Mouse (Mus musculus) heart, embryonic 11.5 days (tissue): ENCODE results near the gene Tssk2. TPM values are rescaled to one million over a fixed set of nuclear protein-coding genes. Genes with fewer than 3 reads are reported as not detected.
A peak's percentile ranks its signal among the peaks of the same experiment; 100 is the strongest.

ENCODE experiments used
- ATAC-seq: fragments of 200-750 bp; cut with Nextera tagmentation; replicated peaks from 2 replicates; pipeline ENCODE4 v1.8.0; 2017; ENCODE audit warnings: moderate library complexity; ENCODE audit not compliant: insufficient number of reproducible peaks, low FRiP score, low TSS enrichment
- H3K27ac ChIP-seq: fragments of 300-500 bp; sonication (generic); 2 replicates; pipeline ENCODE4 v1.5.1; 2014; ENCODE audit warnings: mild to moderate bottlenecking, low read depth, low read length
- H3K27me3 ChIP-seq: fragments of 300-500 bp; sonication (generic); 2 replicates; pipeline ENCODE4 v1.6.1; 2014; ENCODE audit warnings: mild to moderate bottlenecking, low read length, mixed read lengths; ENCODE audit not compliant: control insufficient read depth, insufficient read depth
- H3K36me3 ChIP-seq: fragments of 300-500 bp; sonication (generic); 2 replicates; pipeline ENCODE4 v1.6.1; 2014; ENCODE audit warnings: mild to moderate bottlenecking, low read length, moderate library complexity, mixed read lengths; ENCODE audit not compliant: control insufficient read depth, insufficient read depth
- H3K4me1 ChIP-seq: fragments of 300-500 bp; sonication (generic); 2 replicates; pipeline ENCODE4 v1.6.1; 2014; ENCODE audit warnings: low read length; ENCODE audit not compliant: control insufficient read depth, insufficient read depth
- H3K4me2 ChIP-seq: fragments of 300-500 bp; sonication (generic); 2 replicates; pipeline ENCODE4 v1.6.1; 2014; ENCODE audit warnings: mild to moderate bottlenecking, moderate library complexity
- H3K4me3 ChIP-seq: fragments of 300-500 bp; sonication (generic); 2 replicates; pipeline ENCODE4 v1.5.1; 2014; ENCODE audit warnings: low read depth, low read length
- H3K9ac ChIP-seq: fragments of 300-500 bp; sonication (generic); 2 replicates; pipeline ENCODE4 v1.6.1; 2014; ENCODE audit warnings: mild to moderate bottlenecking, low read depth, low read length, moderate library complexity
- H3K9me3 ChIP-seq: fragments of 300-500 bp; sonication (generic); replicated peaks from 2 replicates; pipeline ENCODE4 v1.6.1; 2016; ENCODE audit warnings: low read length; ENCODE audit not compliant: control insufficient read depth
- WGBS: fragments of 180-500 bp; shearing (Covaris S2); extraction: QIAGEN DNeasy Blood & Tissue Kit; methylation state at CpG from one replicate; pipeline ENCODE4 v1.1.7; 2014; ENCODE audit not compliant: insufficient replicate concordance; 5-methylcytosine and 5-hydroxymethylcytosine counted together
- polyA plus RNA-seq: library from polyadenylated mRNA; unstranded; fragments of >200 nt; fragmentation: Nextera tagmentation; extraction: Ambion mirVana; gene quantifications from 2 replicates; pipeline ENCODE4 v1.2.1, GENCODE M21; 2014

Tssk2 gene
- polyA plus RNA-seq, 1 experiment from 2014 or later, result 0.11 TPM

DNA sequence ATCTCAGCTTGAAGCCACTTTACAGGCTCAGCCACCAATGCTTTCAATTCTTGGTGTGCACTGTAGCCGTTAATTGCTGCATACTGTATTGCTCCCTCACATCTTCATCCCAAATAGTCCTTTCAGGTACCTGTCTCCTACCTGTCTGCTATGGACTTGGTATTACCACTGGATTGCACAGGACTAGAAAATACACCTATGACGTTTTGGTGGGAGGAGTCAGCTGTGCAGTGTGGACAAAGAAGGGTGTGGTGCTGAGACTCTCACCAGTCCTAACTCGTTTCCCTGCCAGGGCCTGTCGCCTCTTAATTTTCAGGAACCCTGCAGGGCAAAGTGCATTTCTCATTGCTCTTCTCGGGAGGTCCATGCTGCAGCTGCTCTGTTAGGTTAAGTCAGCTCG, 32.7 kb upstream of the Tssk2 start:
- H3K36me3 ChIP-seq, result 0 out of 2 replicates have a peak, but pooled peaks cover 3% of the 10 kb centered on the region
- no peak overlapping the region for H3K27ac ChIP-seq
- no peak overlapping the region for H3K4me2 ChIP-seq
- no peak for ATAC-seq
- no peaks in the 10 kb centered on the region for H3K4me1 ChIP-seq
- 76% methylated on average over 6 of the region's 6 CpGs for WGBS
- H3K9ac ChIP-seq, result no peak overlapping the region
- no peak overlapping the region for H3K4me3 ChIP-seq
- no peaks in the 10 kb centered on the region for H3K9me3 ChIP-seq
- H3K27me3 ChIP-seq, result no peaks in the 10 kb centered on the region

- Histone ChIP-seq H3K27me3 (no peaks in the 10 kb centered on the region), H3K4me1 (peaks cover 39% of the 10 kb centered on the region), H3K9me3 (no peaks in the 10 kb centered on the region), H3K27ac (no peak overlapping the region), H3K4me3 (no peak overlapping the region), H3K4me2 (no peak overlapping the region), H3K9ac (no peak overlapping the region), H3K36me3 (0 out of 2 replicates have a peak, but pooled peaks cover 3% of the 10 kb centered on the region)
- ATAC-seq, result no peak
- 34% methylated on average over 5 of the region's 5 CpGs for WGBS
Observed at GRCm38 (mm10) chr16:17871248-17871647, 27.2 kb upstream of the Tssk2 start.

DNA sequence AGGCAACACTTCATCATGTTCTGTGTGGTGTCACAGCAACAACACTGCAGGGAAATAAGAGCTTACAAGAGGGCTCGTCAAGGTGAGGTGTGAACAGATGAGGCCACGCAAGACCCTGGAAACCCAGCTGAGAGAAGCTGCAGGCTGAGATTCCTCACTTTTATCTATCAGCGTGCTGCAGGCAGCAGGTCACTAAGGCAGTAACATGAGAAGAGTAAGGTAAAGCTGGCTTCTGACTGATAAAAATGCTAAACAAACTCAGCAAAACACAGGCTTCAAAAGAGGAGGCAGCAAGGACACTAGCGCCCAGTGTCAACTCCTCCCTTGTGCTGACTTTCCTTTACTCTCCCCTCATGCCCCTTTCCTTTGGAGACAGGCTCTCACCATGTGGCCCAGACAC, 25.4 kb upstream of the Tssk2 start:
- Histone ChIP-seq H3K4me1 (peaks cover 39% of the 10 kb centered on the region), H3K36me3 (0 out of 2 replicates have a peak, but pooled peaks cover 3% of the 10 kb centered on the region), H3K4me3 (no peak overlapping the region), H3K4me2 (no peak overlapping the region), H3K27ac (peak overlapping the region; percentile 43; the same call in 1 of the 2 replicates), H3K9me3 (no peaks in the 10 kb centered on the region), H3K9ac (no peak overlapping the region), H3K27me3 (no peaks in the 10 kb centered on the region)
- ATAC-seq, result no peak
- 13% methylated on average over 4 of the region's 4 CpGs for WGBS

DNA sequence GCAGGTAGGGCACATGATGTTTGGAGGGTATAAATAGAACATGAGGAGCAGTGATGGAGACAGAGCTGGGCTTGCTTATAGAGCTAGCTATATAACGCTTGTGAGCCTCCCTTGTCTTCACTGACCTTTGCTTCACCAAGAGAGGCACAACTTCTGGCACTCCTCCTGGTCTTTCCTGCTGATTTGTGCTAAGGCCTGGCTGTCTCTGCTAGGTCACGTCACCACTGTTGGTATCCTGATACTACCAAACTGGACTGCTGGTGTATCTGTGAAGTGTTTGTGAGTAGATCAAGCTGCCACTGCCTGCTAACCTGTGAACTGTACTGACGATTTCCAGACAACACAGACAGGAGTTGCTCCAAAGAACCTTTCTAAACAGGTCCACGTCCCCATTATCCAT, 23.3 kb upstream of the Tssk2 start:
- H3K9me3 ChIP-seq, result no peaks in the 10 kb centered on the region
- peaks cover 39% of the 10 kb centered on the region for H3K4me1 ChIP-seq
- 0 out of 2 replicates have a peak, but pooled peaks cover under 1% of the 10 kb centered on the region for H3K36me3 ChIP-seq
- no peak overlapping the region for H3K4me2 ChIP-seq
- H3K4me3 ChIP-seq, result no peak overlapping the region
- 36% methylated on average over 4 of the region's 4 CpGs for WGBS
- no peak for ATAC-seq
- peak overlapping the region; percentile 51 for H3K27ac ChIP-seq
- H3K9ac ChIP-seq, result no peak overlapping the region
- no peaks in the 10 kb centered on the region for H3K27me3 ChIP-seq

DNA sequence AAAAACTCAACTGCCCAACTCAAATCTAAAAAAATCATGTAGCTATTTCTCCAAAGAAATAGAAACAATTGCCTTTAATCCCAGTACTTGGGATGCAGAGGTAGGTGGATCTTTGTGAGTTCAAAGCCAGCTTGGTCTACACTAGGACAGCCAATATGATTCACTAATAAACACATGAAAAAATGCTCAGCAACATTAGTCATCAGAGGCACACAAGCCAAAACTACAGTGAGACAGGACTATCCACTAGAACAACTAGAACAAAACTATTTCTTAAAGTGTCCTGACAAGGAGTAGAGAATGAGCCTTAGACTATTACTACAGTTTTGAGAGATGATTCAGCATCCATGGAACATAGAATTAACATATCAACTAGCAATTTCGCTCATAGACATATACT, 22.3 kb upstream of the Tssk2 start:
- no peak overlapping the region for H3K4me3 ChIP-seq
- no peaks in the 10 kb centered on the region for H3K27me3 ChIP-seq
- peaks cover 39% of the 10 kb centered on the region for H3K4me1 ChIP-seq
- H3K9me3 ChIP-seq, result no peaks in the 10 kb centered on the region
- H3K36me3 ChIP-seq, result no peaks in the 10 kb centered on the region
- WGBS, result 85% methylated on average over 1 of the region's 1 CpGs
- no peak overlapping the region for H3K4me2 ChIP-seq
- no peak for ATAC-seq
- no peak overlapping the region for H3K9ac ChIP-seq
- H3K27ac ChIP-seq, result no peak overlapping the region

DNA sequence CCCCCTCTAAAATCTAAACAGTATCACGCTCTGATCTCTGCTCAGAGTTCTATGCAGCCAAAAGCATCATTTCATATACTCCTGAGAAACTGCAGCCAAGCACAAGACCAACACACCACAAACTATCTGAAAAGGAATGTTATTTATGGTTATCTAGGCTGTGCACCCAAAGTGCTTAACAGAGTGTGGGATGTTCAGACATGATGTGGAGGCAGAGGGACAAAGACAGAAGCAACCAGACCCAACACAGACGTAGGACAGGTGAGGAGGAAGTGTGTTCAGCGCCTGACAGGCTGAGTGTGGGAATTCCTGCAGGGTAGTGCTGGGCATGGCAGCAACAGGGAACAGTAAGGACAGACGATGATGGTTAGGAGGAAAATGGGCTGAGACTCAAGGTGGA, 18.9 kb upstream of the Tssk2 start:
- peaks cover 14% of the 10 kb centered on the region for H3K4me1 ChIP-seq
- H3K4me2 ChIP-seq, result no peak overlapping the region
- H3K36me3 ChIP-seq, result 0 out of 2 replicates have a peak, but pooled peaks cover 2% of the 10 kb centered on the region
- no peak overlapping the region for H3K27ac ChIP-seq
- 83% methylated on average over 4 of the region's 4 CpGs for WGBS
- H3K9me3 ChIP-seq, result no peaks in the 10 kb centered on the region
- no peak overlapping the region for H3K9ac ChIP-seq
- H3K27me3 ChIP-seq, result no peaks in the 10 kb centered on the region
- no peak overlapping the region for H3K4me3 ChIP-seq
- no peak for ATAC-seq

- Histone ChIP-seq H3K36me3 (0 out of 2 replicates have a peak, but pooled peaks cover 2% of the 10 kb centered on the region), H3K9me3 (no peaks in the 10 kb centered on the region), H3K4me3 (no peak overlapping the region), H3K9ac (no peak overlapping the region), H3K27me3 (no peaks in the 10 kb centered on the region), H3K4me1 (peaks cover 7% of the 10 kb centered on the region; the same call in 1 of the 2 replicates), H3K4me2 (no peak overlapping the region), H3K27ac (no peak overlapping the region)
- ATAC-seq, result no peak
Observed at GRCm38 (mm10) chr16:17882196-17882595, 16.2 kb upstream of the Tssk2 start.

GRCm38 (mm10) chr16:17884116-17884515, 14.3 kb upstream of the Tssk2 start:
- ATAC-seq, result no peak
- WGBS, result 54% methylated on average over 6 of the region's 6 CpGs
- no peak overlapping the region for H3K9ac ChIP-seq
- peaks cover 7% of the 10 kb centered on the region; the same call in 1 of the 2 replicates for H3K4me1 ChIP-seq
- no peak overlapping the region for H3K27ac ChIP-seq
- H3K4me2 ChIP-seq, result no peak overlapping the region
- H3K4me3 ChIP-seq, result no peak overlapping the region
- 0 out of 2 replicates have a peak, but pooled peaks cover 2% of the 10 kb centered on the region for H3K36me3 ChIP-seq
- no peaks in the 10 kb centered on the region for H3K27me3 ChIP-seq
- H3K9me3 ChIP-seq, result no peaks in the 10 kb centered on the region

GRCm38 (mm10) chr16:17889689-17890341, 8.6 kb upstream of the Tssk2 start:
- Histone ChIP-seq H3K36me3 (no peaks in the 10 kb centered on the region), H3K9ac (peak overlapping the region; percentile 95; the same call in 1 of the 2 replicates), H3K27me3 (no peaks in the 10 kb centered on the region), H3K4me3 (peak overlapping the region; percentile 83), H3K4me2 (peak overlapping the region; percentile 84), H3K4me1 (peaks cover 13% of the 10 kb centered on the region), H3K27ac (no peak overlapping the region), H3K9me3 (no peaks in the 10 kb centered on the region)
- no peak for ATAC-seq
- WGBS, result 83% methylated on average over 6 of the region's 6 CpGs
